In the genomic region with DNA sequence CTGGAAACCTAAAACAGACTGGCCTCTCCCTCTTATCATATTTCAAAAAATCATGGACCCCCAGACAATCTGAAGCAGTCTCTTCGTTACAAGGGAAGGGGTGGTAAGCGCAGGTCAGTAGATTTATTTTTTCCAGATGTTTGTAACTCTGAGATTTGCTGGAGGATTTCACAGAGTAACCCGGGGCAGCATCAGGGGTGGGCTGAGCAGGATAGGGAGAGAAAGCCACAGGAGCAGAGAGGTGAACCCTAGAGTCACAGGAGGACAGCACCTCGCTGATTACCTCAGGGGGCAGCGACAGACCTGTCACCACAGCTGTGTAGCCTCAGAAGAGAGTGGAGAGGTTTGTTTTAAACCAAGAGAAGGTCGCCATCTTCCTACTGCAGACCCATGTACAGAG, we compare ENCODE assay signal across 24 mouse cellular contexts. TPM values are rescaled to one million over a fixed set of nuclear protein-coding genes. Genes with fewer than 3 reads are reported as not detected.
DNase-seq lines count a peak whose midpoint lies in the region; ATAC-seq and TF ChIP-seq lines count a peak whose summit lies in the region.
"Had no signal": no experiment of that assay in that cellular context is flagged by ENCODE, and none has a peak within 500 bp of the region (broad histone marks: within the 10 kb centered on the region; RNA-seq: fewer than 3 reads in every experiment).

No protein-coding gene starts in this region.

- no peaks in the 10 kb centered on the region for H3K27me3 ChIP-seq in forebrain, embryonic 10.5 days (ENCODE audit: poor library complexity, severe bottlenecking)
- H3K27me3 ChIP-seq in forebrain, embryonic 11.5 days (ENCODE audit: control insufficient read depth, insufficient read depth, low read length): no peaks in the 10 kb centered on the region
- H3K27me3 ChIP-seq in kidney, embryonic 15.5 days: no peaks in the 10 kb centered on the region
- H3K27me3 ChIP-seq in kidney, adult 2 months (replicated peaks; ENCODE audit: control insufficient read depth, insufficient read depth, low read length): no peaks in the 10 kb centered on the region
- no peaks in the 10 kb centered on the region for H3K27me3 ChIP-seq in hindbrain, embryonic 13.5 days
- no peaks in the 10 kb centered on the region for H3K27me3 ChIP-seq in neural tube, embryonic 13.5 days
- H3K27me3 ChIP-seq: CH12.LX; heart, embryonic 15.5 days; hindbrain, embryonic 15.5 days; midbrain, embryonic 12.5 days had no signal

- H3K36me3 ChIP-seq in forebrain, embryonic 10.5 days (replicated peaks): peaks cover 69% of the 10 kb centered on the region
- peaks cover under 1% of the 10 kb centered on the region; the same call in 1 of the 2 replicates for H3K36me3 ChIP-seq in forebrain, embryonic 11.5 days (ENCODE audit: control insufficient read depth, insufficient read depth, low read length)
- peaks cover 49% of the 10 kb centered on the region for H3K36me3 ChIP-seq in kidney, embryonic 15.5 days
- no peaks in the 10 kb centered on the region; the same call in 1 of the 2 replicates for H3K36me3 ChIP-seq in kidney, adult 2 months (ENCODE audit: control insufficient read depth, insufficient read depth, low read length)
- H3K36me3 ChIP-seq in hindbrain, embryonic 13.5 days: peaks cover 67% of the 10 kb centered on the region
- H3K36me3 ChIP-seq in neural tube, embryonic 13.5 days: peaks cover 62% of the 10 kb centered on the region
- H3K36me3 ChIP-seq: heart, embryonic 15.5 days had no signal

- peaks cover 37% of the 10 kb centered on the region for H3K4me1 ChIP-seq in forebrain, embryonic 10.5 days
- H3K4me1 ChIP-seq in forebrain, embryonic 11.5 days (replicated peaks; ENCODE audit: control insufficient read depth, insufficient read depth, low read length): no peaks in the 10 kb centered on the region
- peaks cover 20% of the 10 kb centered on the region for H3K4me1 ChIP-seq in kidney, embryonic 15.5 days
- peaks cover under 1% of the 10 kb centered on the region; the same call in 1 of the 2 replicates for H3K4me1 ChIP-seq in kidney, adult 2 months (ENCODE audit: control insufficient read depth, insufficient read depth, low read length)
- peaks cover 25% of the 10 kb centered on the region for H3K4me1 ChIP-seq in hindbrain, embryonic 13.5 days (replicated peaks)
- peaks cover 35% of the 10 kb centered on the region for H3K4me1 ChIP-seq in neural tube, embryonic 13.5 days (replicated peaks)
- H3K4me1 ChIP-seq: heart, embryonic 15.5 days had no signal

- no peak for DNase-seq in forebrain, embryonic 10.5 days (ENCODE audit: extremely low spot score, low spot score)
- DNase-seq in forebrain, embryonic 11.5 days (ENCODE audit: low spot score): no peak
- DNase-seq in kidney, adult 2 months: no peak
- DNase-seq in left cerebral cortex, postnatal 14 days (ENCODE audit: low spot score in 2 of 2): no peak
- DNase-seq in right cerebral cortex, postnatal 4 days: no peak
- DNase-seq: adrenal gland, adult 2 months; cerebellum, postnatal 36 days; forebrain, postnatal 0 days; gastrocnemius, postnatal 10 days; heart, adult 18-20 months; kidney, adult 9 months; lung, adult 18-20 months; right cerebral cortex, adult 18-20 months; thymus, adult 18-20 months had no signal

- no peak overlapping the region for H3K4me3 ChIP-seq in forebrain, embryonic 10.5 days
- no peak overlapping the region for H3K4me3 ChIP-seq in forebrain, embryonic 11.5 days (ENCODE audit: low read depth, low read length)
- no peak overlapping the region for H3K4me3 ChIP-seq in kidney, embryonic 15.5 days (replicated peaks)
- H3K4me3 ChIP-seq in kidney, adult 2 months (ENCODE audit: insufficient read depth, low read depth, low read length): no peak overlapping the region
- no peak overlapping the region for H3K4me3 ChIP-seq in hindbrain, embryonic 13.5 days
- no peak overlapping the region for H3K4me3 ChIP-seq in neural tube, embryonic 13.5 days
- H3K4me3 ChIP-seq: heart, embryonic 15.5 days; hindbrain, embryonic 15.5 days; midbrain, embryonic 12.5 days had no signal

- intact Hi-C loops in left cerebral cortex, postnatal 14 days (cut with DNase I): no loop called here

- no peak for TF ChIP-seq CTCF in kidney, adult 2 months (conservative IDR thresholded peaks at IDR 0.05; ENCODE audit: insufficient read depth, insufficient read length, low read depth, low read length)

- H3K4me2 ChIP-seq in forebrain, embryonic 11.5 days (ENCODE audit: low read depth, low read length, severe bottlenecking): no peak overlapping the region
- H3K4me2 ChIP-seq in kidney, embryonic 15.5 days: no peak overlapping the region
- no peak overlapping the region for H3K4me2 ChIP-seq in hindbrain, embryonic 13.5 days
- no peak overlapping the region for H3K4me2 ChIP-seq in neural tube, embryonic 13.5 days
- H3K4me2 ChIP-seq: heart, embryonic 15.5 days; hindbrain, embryonic 15.5 days; midbrain, embryonic 12.5 days had no signal

- ATAC-seq in forebrain, embryonic 11.5 days (replicated peaks; ENCODE audit: low FRiP score): no peak
- ATAC-seq in kidney, embryonic 15.5 days (replicated peaks; ENCODE audit: low FRiP score): no peak
- no peak for ATAC-seq in hindbrain, embryonic 13.5 days (ENCODE audit: low FRiP score)
- no peak for ATAC-seq in neural tube, embryonic 13.5 days (ENCODE audit: low read depth)
- ATAC-seq: forebrain, postnatal 0 days had no signal

- no peak overlapping the region for H3K9ac ChIP-seq in forebrain, embryonic 11.5 days (ENCODE audit: low read length)
- H3K9ac ChIP-seq in kidney, embryonic 15.5 days: no peak overlapping the region
- peak overlapping the region; percentile 51; the same call in 1 of the 2 replicates for H3K9ac ChIP-seq in hindbrain, embryonic 13.5 days
- peak overlapping the region; percentile 36; the same call in 1 of the 2 replicates for H3K9ac ChIP-seq in neural tube, embryonic 13.5 days
- H3K9ac ChIP-seq: forebrain, postnatal 0 days; heart, embryonic 15.5 days; hindbrain, embryonic 15.5 days; midbrain, embryonic 12.5 days had no signal

- H3K27ac ChIP-seq in forebrain, embryonic 10.5 days: peak overlapping the region; percentile 58; the same call in 1 of the 2 replicates
- no peak overlapping the region for H3K27ac ChIP-seq in forebrain, embryonic 11.5 days (ENCODE audit: low read depth, low read length)
- peak overlapping the region; percentile 80 for H3K27ac ChIP-seq in kidney, embryonic 15.5 days
- no peak overlapping the region for H3K27ac ChIP-seq in kidney, adult 2 months (ENCODE audit: insufficient read depth, low read depth, low read length)
- H3K27ac ChIP-seq in hindbrain, embryonic 13.5 days: peak overlapping the region; percentile 70
- H3K27ac ChIP-seq in neural tube, embryonic 13.5 days (replicated peaks): peak overlapping the region; percentile 61
- H3K27ac ChIP-seq: heart, embryonic 15.5 days; hindbrain, embryonic 15.5 days; midbrain, embryonic 12.5 days had no signal

- H3K9me3 ChIP-seq in forebrain, embryonic 10.5 days: no peaks in the 10 kb centered on the region
- H3K9me3 ChIP-seq in forebrain, embryonic 11.5 days (ENCODE audit: control insufficient read depth, low read length): no peaks in the 10 kb centered on the region
- H3K9me3 ChIP-seq in kidney, embryonic 15.5 days (replicated peaks): no peaks in the 10 kb centered on the region
- H3K9me3 ChIP-seq in hindbrain, embryonic 13.5 days: no peaks in the 10 kb centered on the region
- no peaks in the 10 kb centered on the region for H3K9me3 ChIP-seq in neural tube, embryonic 13.5 days
- H3K9me3 ChIP-seq: heart, embryonic 15.5 days; hindbrain, embryonic 15.5 days; midbrain, embryonic 12.5 days had no signal

- no peak for TF ChIP-seq POLR2A in kidney, adult 2 months (IDR thresholded peaks at IDR 0.05; ENCODE audit: low read depth, low read length)

- 64% methylated on average over 6 of the region's 6 CpGs for WGBS in forebrain, embryonic 10.5 days
- WGBS in forebrain, embryonic 11.5 days: 82% methylated on average over 6 of the region's 6 CpGs
- WGBS in kidney, embryonic 15.5 days: 30% methylated on average over 6 of the region's 6 CpGs
- WGBS in kidney, adult 2 months: 61% methylated on average over 6 of the region's 6 CpGs
- WGBS in hindbrain, embryonic 13.5 days: 82% methylated on average over 6 of the region's 6 CpGs
- WGBS in neural tube, embryonic 13.5 days: 67% methylated on average over 6 of the region's 6 CpGs

RNA-seq across cellular contexts. Expression of a gene that starts 41.0 kb away (rescaled TPM):
- not detected in 2 replicates for polyA plus RNA-seq in forebrain, embryonic 10.5 days (2016; fragmentation: Nextera tagmentation; extraction: Ambion mirVana)
- not detected in 2 replicates for polyA plus RNA-seq in forebrain, embryonic 11.5 days (2014; fragmentation: Nextera tagmentation; extraction: Ambion mirVana)
- polyA plus RNA-seq in kidney, embryonic 15.5 days (2015; fragmentation: Nextera tagmentation; extraction: Ambion mirVana): 12.0 and 12.6 TPM in 2 replicates
- 259 and 302 TPM in 2 replicates for polyA plus RNA-seq in kidney, adult 2 months (2012; rRNA removed)
- 0.18 and 0.34 TPM in 2 replicates for polyA plus RNA-seq in hindbrain, embryonic 13.5 days (2015; fragmentation: Nextera tagmentation; extraction: Ambion mirVana)
- 0.29 and 0.31 TPM in 2 replicates for polyA plus RNA-seq in neural tube, embryonic 13.5 days (2015; fragmentation: Nextera tagmentation; extraction: Ambion mirVana)
- 1 to 10 TPM; 5.1 to 6.0 TPM for total RNA-seq in left cerebral cortex, postnatal 14 days (2021)
- total RNA-seq: CH12.LX had no signal
- polyA plus RNA-seq: midbrain, embryonic 12.5 days had no signal

RNA-seq across cellular contexts. Expression of a gene that starts 56.3 kb away (rescaled TPM):
- not detected in 2 replicates for polyA plus RNA-seq in forebrain, embryonic 10.5 days (2016; fragmentation: Nextera tagmentation; extraction: Ambion mirVana)
- not detected in 2 replicates for polyA plus RNA-seq in forebrain, embryonic 11.5 days (2014; fragmentation: Nextera tagmentation; extraction: Ambion mirVana)
- polyA plus RNA-seq in kidney, embryonic 15.5 days (2015; fragmentation: Nextera tagmentation; extraction: Ambion mirVana): 37.4 and 43.5 TPM in 2 replicates
- polyA plus RNA-seq in kidney, adult 2 months (2012; rRNA removed): 240 and 279 TPM in 2 replicates
- polyA plus RNA-seq in hindbrain, embryonic 13.5 days (2015; fragmentation: Nextera tagmentation; extraction: Ambion mirVana): not detected in 2 replicates
- not detected in 2 replicates for polyA plus RNA-seq in neural tube, embryonic 13.5 days (2015; fragmentation: Nextera tagmentation; extraction: Ambion mirVana)
- total RNA-seq in left cerebral cortex, postnatal 14 days (2021): not detected
- total RNA-seq: adrenal gland, adult 2 months; CH12.LX; forebrain, postnatal 0 days; gastrocnemius, postnatal 10 days; heart, adult 18-20 months; layer of hippocampus, adult 18-20 months; left cerebral cortex, adult 18-20 months; liver, adult 2 months had no signal
- polyA plus RNA-seq: adrenal gland, adult 2 months; forebrain, postnatal 0 days; hindbrain, embryonic 15.5 days; liver, adult 2 months; midbrain, embryonic 12.5 days had no signal

Comparison
In these comparisons a context has a peak if more than half of its experiments do, and no peak if none do; other contexts are left out.
1. H3K27ac ChIP-seq: peak in forebrain, embryonic 10.5 days (single experiment), kidney, embryonic 15.5 days (single experiment), hindbrain, embryonic 13.5 days (single experiment) and neural tube, embryonic 13.5 days (single experiment); none in forebrain, embryonic 11.5 days (single experiment) and kidney, adult 2 months (single experiment).
2. RNA of a gene that starts 41.0 kb away (polyA plus RNA-seq): 259 to 302 TPM in kidney, adult 2 months; 12.0 to 12.6 TPM in kidney, embryonic 15.5 days, 0.29 to 0.31 TPM in neural tube, embryonic 13.5 days, not detected in forebrain, embryonic 11.5 days, 0.18 to 0.34 TPM in hindbrain, embryonic 13.5 days and not detected in forebrain, embryonic 10.5 days; every median in the first group is over 10 times any median in the second.
3. H3K9ac ChIP-seq: peak in hindbrain, embryonic 13.5 days (single experiment) and neural tube, embryonic 13.5 days (single experiment); none in forebrain, embryonic 11.5 days (single experiment) and kidney, embryonic 15.5 days (single experiment).
4. RNA of a gene that starts 56.3 kb away (polyA plus RNA-seq): 240 to 279 TPM in kidney, adult 2 months and 37.4 to 43.5 TPM in kidney, embryonic 15.5 days; not detected in hindbrain, embryonic 13.5 days, not detected in forebrain, embryonic 10.5 days, not detected in forebrain, embryonic 11.5 days and not detected in neural tube, embryonic 13.5 days; every median in the first group is over 10 times any median in the second.